Mouse (Mus musculus): Measurements from ENCODE around the gene Ttc21a. TPM values are rescaled to one million over a fixed set of nuclear protein-coding genes. Genes with fewer than 3 reads are reported as not detected.

Gene Ttc21a
- total and polyA plus RNA-seq, 3 experiments = 0.21 to 0.47 TPM; not detected in 1

- Histone ChIP-seq H3K4me3 (replicated peaks in 1 of 3; ENCODE audit: low read depth in 2 of 3, low read length in 2 of 3, poor library complexity in 1 of 3) (peak overlapping the region; percentile 71 to 79 (median 73)), H3K36me3 (replicated peaks in 1 of 2; ENCODE audit: control insufficient read depth in 1 of 2, insufficient read depth in 1 of 2, low read length in 1 of 2) (no peaks in the 10 kb centered on the region), H3K4me2 (ENCODE audit: insufficient read depth, low read depth, poor library complexity, severe bottlenecking) (peak overlapping the region; percentile 89), H3K9me3 (replicated peaks; ENCODE audit: low read length) (no peaks in the 10 kb centered on the region), H3K9ac (ENCODE audit: insufficient read depth, low read depth) (peak overlapping the region; percentile 83), H3K4me1 (ENCODE audit: control insufficient read depth in 1 of 2, insufficient read depth in 2 of 2) (peaks cover 17 to 54% of the 10 kb centered on the region in 2 experiments), H3K27ac (ENCODE audit: insufficient read depth, low read depth) (peak overlapping the region; percentile 86), H3K79me2 (replicated peaks; ENCODE audit: control insufficient read depth, extremely low read depth, insufficient read depth, poor library complexity, severe bottlenecking) (peaks cover 28% of the 10 kb centered on the region), H3K27me3 (replicated peaks) (peaks cover 6% of the 10 kb centered on the region)
- dilution Hi-C loops (cut with MboI; ENCODE audit: extremely low pct_ligation_motif_present, extremely low pct_unique_long_range_greater_than_20kb, low sequenced_read_pairs) = no loop called here
- in situ Hi-C loops (cut with MboI; ENCODE audit: low pct_ligation_motif_present, low pct_unique_long_range_greater_than_20kb, low sequenced_read_pairs) = no loop called here
- DNase-seq (ENCODE audit: extremely low read depth) = peak; percentile 87
- TF ChIP-seq ZMIZ1 (IDR thresholded peaks at IDR 0.05; ENCODE audit: low read depth, low read length) = peak; percentile 18; the same call in 1 of the 2 replicates
- no peak for TF ChIP-seq USF1 (IDR thresholded peaks at IDR 0.05; ENCODE audit: low read depth, low read length)
- no peak for TF ChIP-seq ZKSCAN1 (IDR thresholded peaks at IDR 0.05; ENCODE audit: borderline replicate concordance, low read depth, low read length)
- TF ChIP-seq ZC3H11A (IDR thresholded peaks at IDR 0.05; ENCODE audit: low read depth, low read length) = no peak
- TF ChIP-seq E2F4 (IDR thresholded peaks at IDR 0.05; ENCODE audit: insufficient replicate concordance, low read depth, low read length) = no peak
- TF ChIP-seq TCF12 (IDR thresholded peaks at IDR 0.05; ENCODE audit: low read depth, low read length) = peak; percentile 67; the same call in 1 of the 2 replicates
- TF ChIP-seq CHD1 (IDR thresholded peaks at IDR 0.05; ENCODE audit: low read depth, low read length) = peak; percentile 57; the same call in 1 of the 2 replicates
- peak; percentile 60; the same call in 1 of the 2 replicates for TF ChIP-seq ETS1 (conservative IDR thresholded peaks at IDR 0.05; ENCODE audit: low read depth, low read length)
- TF ChIP-seq RAD21 (IDR thresholded peaks at IDR 0.05; ENCODE audit: low read depth, low read length) = no peak
- peak; percentile 67; the same call in 1 of the 2 replicates for TF ChIP-seq RCOR1 (conservative IDR thresholded peaks at IDR 0.05; ENCODE audit: low read depth, low read length)
- TF ChIP-seq MXI1 (IDR thresholded peaks at IDR 0.05; ENCODE audit: low read depth, low read length) = peak; percentile 15
- peak; percentile 39; the same call in 1 of the 2 replicates for TF ChIP-seq IRF4 (IDR thresholded peaks at IDR 0.05; ENCODE audit: low read depth, low read length)
- no peak for TF ChIP-seq MAX (IDR thresholded peaks at IDR 0.05; ENCODE audit: low read length)
- no peak for TF ChIP-seq MAZ (IDR thresholded peaks at IDR 0.05; ENCODE audit: low read depth, low read length)
- TF ChIP-seq ZNF384 (IDR thresholded peaks at IDR 0.05; ENCODE audit: low read depth, low read length) = no peak
- TF ChIP-seq USF2 (conservative IDR thresholded peaks at IDR 0.05; ENCODE audit: low read depth, low read length) = no peak
- TF ChIP-seq KAT2A (IDR thresholded peaks at IDR 0.05; ENCODE audit: insufficient replicate concordance, low read length) = 0 out of 2 replicates have a peak, but pooled peaks have one; percentile 41
- TF ChIP-seq PAX5 (IDR thresholded peaks at IDR 0.05; ENCODE audit: low read length) = no peak
- peak; percentile 58 for TF ChIP-seq BHLHE40 (IDR thresholded peaks at IDR 0.05; ENCODE audit: low read depth, low read length)
- no peak for TF ChIP-seq MAFK (IDR thresholded peaks at IDR 0.05; ENCODE audit: insufficient replicate concordance, low read length)
- 0 out of 2 replicates have a peak, but pooled peaks have one; percentile 19 for TF ChIP-seq JUND (conservative IDR thresholded peaks at IDR 0.05; ENCODE audit: low read depth, low read length)
- peak; percentile 99 for TF ChIP-seq CHD2 (IDR thresholded peaks at IDR 0.05; ENCODE audit: low read length)
- TF ChIP-seq MEF2A (IDR thresholded peaks at IDR 0.05; ENCODE audit: borderline replicate concordance, low read depth, low read length) = peak; percentile 61; the same call in 1 of the 2 replicates
- peak; percentile 65 for TF ChIP-seq EP300 (IDR thresholded peaks at IDR 0.05; ENCODE audit: low read length)
- TF ChIP-seq JUN (IDR thresholded peaks at IDR 0.05; ENCODE audit: insufficient read depth, low read depth, low read length) = no peak
- TF ChIP-seq NELFE (IDR thresholded peaks at IDR 0.05; ENCODE audit: low read depth, low read length) = peak; percentile 72; the same call in 1 of the 2 replicates
- peak; percentile 89 for TF ChIP-seq ELF1 (IDR thresholded peaks at IDR 0.05; ENCODE audit: low read depth, low read length)
- TF ChIP-seq CTCF (conservative IDR thresholded peaks at IDR 0.05 in 1 of 2, IDR thresholded peaks at IDR 0.05 in 1 of 2; ENCODE audit: low read depth in 2 of 2, low read length in 2 of 2) = no peak
- TF ChIP-seq POLR2AphosphoS2 (IDR thresholded peaks at IDR 0.05; ENCODE audit: low read depth, low read length) = 0 out of 2 replicates have a peak, but pooled peaks have one; percentile 47
- 0 out of 2 replicates have a peak, but pooled peaks have one; percentile 40 for TF ChIP-seq MYC (IDR thresholded peaks at IDR 0.05; ENCODE audit: low read depth, low read length)
- TF ChIP-seq GABPA (IDR thresholded peaks at IDR 0.05; ENCODE audit: insufficient replicate concordance, low read depth, low read length) = no peak
- TF ChIP-seq TBP (conservative IDR thresholded peaks at IDR 0.05; ENCODE audit: low read depth, low read length) = no peak
- TF ChIP-seq NRF1 (IDR thresholded peaks at IDR 0.05; ENCODE audit: low read depth, low read length) = no peak
- peak; percentile 64 for TF ChIP-seq SIN3A (IDR thresholded peaks at IDR 0.05; ENCODE audit: low read length)
- no peak for TF ChIP-seq UBTF (IDR thresholded peaks at IDR 0.05; ENCODE audit: low read depth, low read length)
- no peak for TF ChIP-seq SMC3 (IDR thresholded peaks at IDR 0.05; ENCODE audit: low read depth, low read length)
- peak; percentile 68; the same call in 1 of the 2 replicates for TF ChIP-seq POLR2A (IDR thresholded peaks at IDR 0.05; ENCODE audit: low read depth, low read length)
Observed at GRCm38 (mm10) chr9:119981183-119982179, 44.1 kb downstream of the Ttc21a start.
